Mouse (Mus musculus): ENCODE measurements at regions not wholly inside any gene's neighbourhood (a gene's known extent, or its start where the extent isn't known, plus 50 kb on each side); places are given as distances from the start of the nearest gene placed in this dataset.
A peak's percentile ranks its signal among the peaks of the same experiment; 100 is the strongest.

GRCm38 (mm10) chr4:78666326-78666725 is 454.6 kb upstream of the Ptprd start:
- no peak overlapping the region for H3K4me3 ChIP-seq (ENCODE audit: low read length)
- H3K27me3 ChIP-seq (ENCODE audit: control insufficient read depth, insufficient read depth, low read length): no peaks in the 10 kb centered on the region
- no peak overlapping the region for H3K27ac ChIP-seq (ENCODE audit: low read depth, low read length)
- no peaks in the 10 kb centered on the region for H3K36me3 ChIP-seq (ENCODE audit: control insufficient read depth, insufficient read depth, low read length)
- no peak overlapping the region for H3K4me2 ChIP-seq (replicated peaks; ENCODE audit: low read depth, low read length)
- 67% methylated on average over 1 of the region's 1 CpGs for WGBS
- H3K9me3 ChIP-seq (ENCODE audit: control insufficient read depth, low read length): no peaks in the 10 kb centered on the region
- H3K4me1 ChIP-seq (ENCODE audit: control insufficient read depth, insufficient read depth, low read length): no peaks in the 10 kb centered on the region
- no peak for ATAC-seq (ENCODE audit: low FRiP score, low TSS enrichment)
- no peak overlapping the region for H3K9ac ChIP-seq (ENCODE audit: low read depth, low read length)

- no peak overlapping the region for H3K9ac ChIP-seq (ENCODE audit: low read depth, low read length)
- no peak for ATAC-seq (ENCODE audit: low FRiP score, low TSS enrichment)
- no peaks in the 10 kb centered on the region for H3K9me3 ChIP-seq (ENCODE audit: control insufficient read depth, low read length)
- no peaks in the 10 kb centered on the region for H3K27me3 ChIP-seq (ENCODE audit: control insufficient read depth, insufficient read depth, low read length)
- no peaks in the 10 kb centered on the region for H3K4me1 ChIP-seq (ENCODE audit: control insufficient read depth, insufficient read depth, low read length)
- no peaks in the 10 kb centered on the region for H3K36me3 ChIP-seq (ENCODE audit: control insufficient read depth, insufficient read depth, low read length)
- H3K27ac ChIP-seq (ENCODE audit: low read depth, low read length): no peak overlapping the region
- WGBS: 88% methylated on average over 1 of the region's 1 CpGs
- no peak overlapping the region for H3K4me2 ChIP-seq (replicated peaks; ENCODE audit: low read depth, low read length)
- no peak overlapping the region for H3K4me3 ChIP-seq (ENCODE audit: low read length)
Observed at GRCm38 (mm10) chr4:78642773-78643172, 431.0 kb upstream of the Ptprd start.

GRCm38 (mm10) chr4:78606461-78606830 is 394.7 kb upstream of the Ptprd start:
- ATAC-seq (ENCODE audit: low FRiP score, low TSS enrichment): peak; percentile 91
- H3K27ac ChIP-seq (ENCODE audit: low read depth, low read length): no peak overlapping the region
- WGBS: 14% methylated on average over 18 of the region's 18 CpGs
- H3K27me3 ChIP-seq (ENCODE audit: control insufficient read depth, insufficient read depth, low read length): no peaks in the 10 kb centered on the region
- no peak overlapping the region for H3K9ac ChIP-seq (ENCODE audit: low read depth, low read length)
- H3K4me2 ChIP-seq (replicated peaks; ENCODE audit: low read depth, low read length): peak overlapping the region; percentile 51
- no peaks in the 10 kb centered on the region for H3K9me3 ChIP-seq (ENCODE audit: control insufficient read depth, low read length)
- H3K4me3 ChIP-seq (ENCODE audit: low read length): peak overlapping the region; percentile 33; the same call in 1 of the 2 replicates
- H3K4me1 ChIP-seq (ENCODE audit: control insufficient read depth, insufficient read depth, low read length): no peaks in the 10 kb centered on the region
- H3K36me3 ChIP-seq (ENCODE audit: control insufficient read depth, insufficient read depth, low read length): no peaks in the 10 kb centered on the region

- H3K36me3 ChIP-seq (ENCODE audit: control insufficient read depth, insufficient read depth, low read length): no peaks in the 10 kb centered on the region
- peak overlapping the region; percentile 33; the same call in 1 of the 2 replicates for H3K4me3 ChIP-seq (ENCODE audit: low read length)
- no peaks in the 10 kb centered on the region for H3K4me1 ChIP-seq (ENCODE audit: control insufficient read depth, insufficient read depth, low read length)
- no peaks in the 10 kb centered on the region for H3K9me3 ChIP-seq (ENCODE audit: control insufficient read depth, low read length)
- H3K9ac ChIP-seq (ENCODE audit: low read depth, low read length): no peak overlapping the region
- H3K27ac ChIP-seq (ENCODE audit: low read depth, low read length): no peak overlapping the region
- peak; percentile 62; the same call in 1 of the 2 replicates for ATAC-seq (ENCODE audit: low FRiP score, low TSS enrichment)
- H3K27me3 ChIP-seq (ENCODE audit: control insufficient read depth, insufficient read depth, low read length): no peaks in the 10 kb centered on the region
- H3K4me2 ChIP-seq (replicated peaks; ENCODE audit: low read depth, low read length): peak overlapping the region; percentile 51
- WGBS: 39% methylated on average over 4 of the region's 4 CpGs
Observed at GRCm38 (mm10) chr4:78605763-78606460, 394.2 kb upstream of the Ptprd start.

GRCm38 (mm10) chr4:78581590-78581989 is 369.8 kb upstream of the Ptprd start:
- Histone ChIP-seq H3K36me3 (ENCODE audit: control insufficient read depth, insufficient read depth, low read length) (no peaks in the 10 kb centered on the region), H3K27me3 (ENCODE audit: control insufficient read depth, insufficient read depth, low read length) (no peaks in the 10 kb centered on the region), H3K27ac (ENCODE audit: low read depth, low read length) (no peak overlapping the region), H3K9ac (ENCODE audit: low read depth, low read length) (no peak overlapping the region), H3K4me3 (ENCODE audit: low read length) (no peak overlapping the region), H3K4me1 (ENCODE audit: control insufficient read depth, insufficient read depth, low read length) (no peaks in the 10 kb centered on the region), H3K9me3 (ENCODE audit: control insufficient read depth, low read length) (no peaks in the 10 kb centered on the region), H3K4me2 (replicated peaks; ENCODE audit: low read depth, low read length) (no peak overlapping the region)
- 93% methylated on average over 2 of the region's 2 CpGs for WGBS
- ATAC-seq (ENCODE audit: low FRiP score, low TSS enrichment): no peak

- Histone ChIP-seq H3K4me1 (ENCODE audit: control insufficient read depth, insufficient read depth, low read length) (no peaks in the 10 kb centered on the region), H3K4me2 (replicated peaks; ENCODE audit: low read depth, low read length) (no peak overlapping the region), H3K9ac (ENCODE audit: low read depth, low read length) (no peak overlapping the region)
Observed at GRCm38 (mm10) chr4:78565356-78565755, 353.6 kb upstream of the Ptprd start.

More at GRCm38 (mm10) chr4:78565356-78565755, 353.6 kb upstream of the Ptprd start:
- WGBS: 72% methylated on average over 2 of the region's 2 CpGs
- no peak overlapping the region for H3K4me3 ChIP-seq (ENCODE audit: low read length)
- H3K27me3 ChIP-seq (ENCODE audit: control insufficient read depth, insufficient read depth, low read length): no peaks in the 10 kb centered on the region
- H3K36me3 ChIP-seq (ENCODE audit: control insufficient read depth, insufficient read depth, low read length): no peaks in the 10 kb centered on the region
- no peak for ATAC-seq (ENCODE audit: low FRiP score, low TSS enrichment)
- no peaks in the 10 kb centered on the region for H3K9me3 ChIP-seq (ENCODE audit: control insufficient read depth, low read length)
- H3K27ac ChIP-seq (ENCODE audit: low read depth, low read length): no peak overlapping the region

Measured in kidney, embryonic 14.5 days (tissue).